Mouse (Mus musculus): ENCODE data around the gene Olfr799.

Gene Olfr799

GRCm38 (mm10) chr10:129637184-129637583, at the start of gene Olfr799:
Gene Olfr799, plus strand, starts transcription at chr10:129637484.
- DNase-seq (ENCODE audit: low spot score in 2 of 2), result no peak

- no peak for DNase-seq (ENCODE audit: low spot score in 2 of 2)
Measured at GRCm38 (mm10) chr10:129612470-129612869, 24.8 kb upstream of the Olfr799 start, which contains the start of gene Olfr796. Gene Olfr796, minus strand, starts transcription at chr10:129612570.

- DNase-seq (ENCODE audit: low spot score in 2 of 2), result no peak
Measured at GRCm38 (mm10) chr10:129621724-129622123, 15.6 kb upstream of the Olfr799 start.

GRCm38 (mm10) chr10:129623251-129623650, 14.0 kb upstream of the Olfr799 start:
- DNase-seq (ENCODE audit: low spot score in 2 of 2), result no peak

GRCm38 (mm10) chr10:129627834-129628233, 9.4 kb upstream of the Olfr799 start, which contains the start of gene Olfr798:
Gene Olfr798, minus strand, starts transcription at chr10:129627934.
- no peak for DNase-seq (ENCODE audit: low spot score in 2 of 2)

- DNase-seq (ENCODE audit: low spot score in 2 of 2), result no peak
Measured at GRCm38 (mm10) chr10:129651763-129652162, 14.5 kb downstream of the Olfr799 start.

- DNase-seq (ENCODE audit: low spot score in 2 of 2), result no peak
Measured at GRCm38 (mm10) chr10:129657394-129657793, 20.1 kb downstream of the Olfr799 start, which contains the start of gene Olfr800. Gene Olfr800, plus strand, starts transcription at chr10:129657694.

GRCm38 (mm10) chr10:129673765-129674164, 36.5 kb downstream of the Olfr799 start, which contains the start of gene Olfr801:
Gene Olfr801, minus strand, starts transcription at chr10:129673865.
- DNase-seq (ENCODE audit: low spot score in 2 of 2), result no peak

GRCm38 (mm10) chr10:129688069-129688468, 50.8 kb downstream of the Olfr799 start, which contains the start of gene Olfr802:
Gene Olfr802, minus strand, starts transcription at chr10:129688169.
- DNase-seq (ENCODE audit: low spot score in 2 of 2), result no peak

GRCm38 (mm10) chr10:129694186-129694585, 56.9 kb downstream of the Olfr799 start, which contains the start of gene Olfr803:
Gene Olfr803, minus strand, starts transcription at chr10:129694286.
- DNase-seq (ENCODE audit: low spot score in 2 of 2), result no peak
